Mouse (Mus musculus) heart, postnatal 14 days (tissue): ENCODE results near the gene Rnf144b. TPM values are rescaled to one million over a fixed set of nuclear protein-coding genes. Genes with fewer than 3 reads are reported as not detected.
A peak's percentile ranks its signal among the peaks of the same experiment; 100 is the strongest.

Source experiments
- DNase-seq, 2 experiments: peaks; one replicate each; pipeline ENCODE4 v3.0.0; 2021 to 2022
- intact Hi-C: fragments of 180-260 bp; cut with DNase I; formaldehyde crosslinking; loops from one replicate; pipeline ENCODE4 v1.15.1; 2025
- total RNA-seq, 2 experiments: library from RNA; stranded (reverse); gene quantifications; 2 replicates each; pipeline ENCODE4 v1.2.3; 2021

Rnf144b gene
- total RNA-seq, 2 experiments from 2014 or later: 16.5 to 19.8 TPM

- intact Hi-C loops: no loop called here
Measured at GRCm38 (mm10) chr13:47121333-47121889, 1.0 kb upstream of the Rnf144b start.

GRCm38 (mm10) chr13:47124449-47124848 is 2.0 kb downstream of the Rnf144b start:
- intact Hi-C loops: no loop called here
- DNase-seq: no peak

More at GRCm38 (mm10) chr13:47121333-47121889, 1.0 kb upstream of the Rnf144b start:
- DNase-seq: no peak

- intact Hi-C loops: no loop called here
- no peak for DNase-seq
Measured at GRCm38 (mm10) chr13:47124986-47125385, 2.5 kb downstream of the Rnf144b start.

- no peak for DNase-seq
- intact Hi-C loops: no loop called here
Measured at GRCm38 (mm10) chr13:47125595-47125994, 3.1 kb downstream of the Rnf144b start.

GRCm38 (mm10) chr13:47129090-47129489 is 6.6 kb downstream of the Rnf144b start:
- no peak for DNase-seq

GRCm38 (mm10) chr13:47133058-47133457 is 10.6 kb downstream of the Rnf144b start:
- DNase-seq: no peak
- intact Hi-C loops: no loop called here

More at GRCm38 (mm10) chr13:47129090-47129489, 6.6 kb downstream of the Rnf144b start:
- intact Hi-C loops: no loop called here

GRCm38 (mm10) chr13:47134836-47135235 is 12.4 kb downstream of the Rnf144b start:
- intact Hi-C loops: no loop called here
- no peak for DNase-seq

GRCm38 (mm10) chr13:47135741-47136140 is 13.3 kb downstream of the Rnf144b start:
- intact Hi-C loops: no loop called here
- DNase-seq: no peak

- intact Hi-C loops: no loop called here
- no peak for DNase-seq
Measured at GRCm38 (mm10) chr13:47142764-47143163, 20.3 kb downstream of the Rnf144b start.

- intact Hi-C loops: no loop called here
- DNase-seq: no peak
Measured at GRCm38 (mm10) chr13:47145939-47146338, 23.5 kb downstream of the Rnf144b start.

- no peak for DNase-seq
- intact Hi-C loops: no loop called here
Measured at GRCm38 (mm10) chr13:47146388-47146787, 23.9 kb downstream of the Rnf144b start.

GRCm38 (mm10) chr13:47148573-47148972 is 26.1 kb downstream of the Rnf144b start:
- intact Hi-C loops: no loop called here
- DNase-seq: peak in 1 of 2 experiments; percentile 16

GRCm38 (mm10) chr13:47149993-47150392 is 27.5 kb downstream of the Rnf144b start:
- intact Hi-C loops: loop anchor here (5.0 kb wide), 1 partner anchor 1312 kb away; no protein-coding TSS in a partner anchor
- DNase-seq: no peak

GRCm38 (mm10) chr13:47151060-47151459 is 28.6 kb downstream of the Rnf144b start:
- DNase-seq: no peak
- intact Hi-C loops: loop anchor here (5.0 kb wide), 1 partner anchor 1311 kb away; no protein-coding TSS in a partner anchor

GRCm38 (mm10) chr13:47152390-47152789 is 29.9 kb downstream of the Rnf144b start:
- peak; percentile 10 to 51 for DNase-seq
- intact Hi-C loops: loop anchor here (1.0 to 5.0 kb wide), 2 partner anchors 136 to 1310 kb away; no protein-coding TSS in a partner anchor

GRCm38 (mm10) chr13:47153206-47153605 is 30.8 kb downstream of the Rnf144b start:
- intact Hi-C loops: loop anchor here (5.0 kb wide), 1 partner anchor 1309 kb away; no protein-coding TSS in a partner anchor
- no peak for DNase-seq

GRCm38 (mm10) chr13:47154866-47155265 is 32.4 kb downstream of the Rnf144b start:
- intact Hi-C loops: loop anchor here (5.0 kb wide), 2 partner anchors 37 to 1307 kb away; no protein-coding TSS in a partner anchor

GRCm38 (mm10) chr13:47156841-47157240 is 34.4 kb downstream of the Rnf144b start:
- intact Hi-C loops: loop anchor here (5.0 kb wide), 1 partner anchor 35 kb away; no protein-coding TSS in a partner anchor

More at GRCm38 (mm10) chr13:47154866-47155265, 32.4 kb downstream of the Rnf144b start:
- no peak for DNase-seq

GRCm38 (mm10) chr13:47162001-47162400 is 39.5 kb downstream of the Rnf144b start:
- no peak for DNase-seq

More at GRCm38 (mm10) chr13:47156841-47157240, 34.4 kb downstream of the Rnf144b start:
- no peak for DNase-seq

GRCm38 (mm10) chr13:47164732-47165131 is 42.3 kb downstream of the Rnf144b start:
- intact Hi-C loops: no loop called here
- DNase-seq: no peak

More at GRCm38 (mm10) chr13:47162001-47162400, 39.5 kb downstream of the Rnf144b start:
- intact Hi-C loops: no loop called here

GRCm38 (mm10) chr13:47165261-47165660 is 42.8 kb downstream of the Rnf144b start:
- DNase-seq: no peak

GRCm38 (mm10) chr13:47168484-47168883 is 46.0 kb downstream of the Rnf144b start:
- intact Hi-C loops: no loop called here

More at GRCm38 (mm10) chr13:47165261-47165660, 42.8 kb downstream of the Rnf144b start:
- intact Hi-C loops: no loop called here

More at GRCm38 (mm10) chr13:47168484-47168883, 46.0 kb downstream of the Rnf144b start:
- DNase-seq: no peak
